In genomic region chr15:67373030-67373429, GRCm38 (mm10) we compare ENCODE assay signal across 18 mouse cellular contexts.
DNase-seq lines count a peak whose midpoint lies in the region; ATAC-seq and TF ChIP-seq lines count a peak whose summit lies in the region.
"Had no signal": no experiment of that assay in that cellular context is flagged by ENCODE, and none has a peak within 500 bp of the region (broad histone marks: within the 10 kb centered on the region; RNA-seq: fewer than 3 reads in every experiment).

No protein-coding gene starts in this region.

- peak overlapping the region; percentile 11; the same call in 1 of the 2 replicates for H3K27ac ChIP-seq in forebrain, embryonic 16.5 days (ENCODE audit: low read length)
- no peak overlapping the region for H3K27ac ChIP-seq in forebrain, embryonic 13.5 days
- H3K27ac ChIP-seq in limb, embryonic 11.5 days (replicated peaks; ENCODE audit: low read depth, low read length), result no peak overlapping the region
- no peak overlapping the region for H3K27ac ChIP-seq in limb, embryonic 10.5 days
- no peak overlapping the region for H3K27ac ChIP-seq in embryonic facial prominence, embryonic 10.5 days (replicated peaks)
- H3K27ac ChIP-seq in intestine, postnatal 0 days (ENCODE audit: low read depth, low read length), result no peak overlapping the region
- H3K27ac ChIP-seq: embryonic facial prominence, embryonic 13.5 days; gastrocnemius, adult 2 months; hindbrain, embryonic 15.5 days; midbrain, embryonic 15.5 days had no signal

- no peak overlapping the region for H3K9ac ChIP-seq in forebrain, embryonic 16.5 days (replicated peaks; ENCODE audit: low read depth, low read length)
- no peak overlapping the region for H3K9ac ChIP-seq in forebrain, embryonic 13.5 days
- H3K9ac ChIP-seq in limb, embryonic 11.5 days (ENCODE audit: low read length), result no peak overlapping the region
- H3K9ac ChIP-seq in intestine, postnatal 0 days (ENCODE audit: low read depth, low read length), result no peak overlapping the region
- H3K9ac ChIP-seq: embryonic facial prominence, embryonic 13.5 days; hindbrain, embryonic 15.5 days; midbrain, embryonic 15.5 days had no signal

- H3K9me3 ChIP-seq in forebrain, embryonic 16.5 days (ENCODE audit: control insufficient read depth, low read length), result no peaks in the 10 kb centered on the region
- H3K9me3 ChIP-seq in forebrain, embryonic 13.5 days (replicated peaks), result no peaks in the 10 kb centered on the region
- H3K9me3 ChIP-seq in limb, embryonic 11.5 days (ENCODE audit: control insufficient read depth, low read length), result no peaks in the 10 kb centered on the region
- no peaks in the 10 kb centered on the region for H3K9me3 ChIP-seq in limb, embryonic 10.5 days (replicated peaks)
- no peaks in the 10 kb centered on the region for H3K9me3 ChIP-seq in embryonic facial prominence, embryonic 10.5 days
- no peaks in the 10 kb centered on the region for H3K9me3 ChIP-seq in intestine, postnatal 0 days (ENCODE audit: control insufficient read depth)
- H3K9me3 ChIP-seq: embryonic facial prominence, embryonic 13.5 days; G1E; hindbrain, embryonic 15.5 days; midbrain, embryonic 15.5 days had no signal

- H3K27me3 ChIP-seq in forebrain, embryonic 16.5 days (replicated peaks; ENCODE audit: control insufficient read depth, insufficient read depth, low read length), result no peaks in the 10 kb centered on the region
- no peaks in the 10 kb centered on the region for H3K27me3 ChIP-seq in forebrain, embryonic 13.5 days
- H3K27me3 ChIP-seq in limb, embryonic 11.5 days (ENCODE audit: control insufficient read depth, insufficient read depth, low read length), result no peaks in the 10 kb centered on the region
- no peaks in the 10 kb centered on the region for H3K27me3 ChIP-seq in limb, embryonic 10.5 days (ENCODE audit: low read depth, poor library complexity, severe bottlenecking)
- no peaks in the 10 kb centered on the region for H3K27me3 ChIP-seq in embryonic facial prominence, embryonic 10.5 days (replicated peaks; ENCODE audit: low read depth, poor library complexity, severe bottlenecking)
- H3K27me3 ChIP-seq in intestine, postnatal 0 days (replicated peaks; ENCODE audit: control insufficient read depth, insufficient read depth, low read length), result no peaks in the 10 kb centered on the region
- H3K27me3 ChIP-seq: embryonic facial prominence, embryonic 13.5 days; hindbrain, embryonic 15.5 days; midbrain, embryonic 15.5 days had no signal

- 74% methylated on average over 8 of the region's 8 CpGs for WGBS in forebrain, embryonic 16.5 days
- 86% methylated on average over 8 of the region's 8 CpGs for WGBS in forebrain, embryonic 13.5 days
- WGBS in limb, embryonic 11.5 days, result 61% methylated on average over 8 of the region's 8 CpGs
- WGBS in limb, embryonic 10.5 days, result 72% methylated on average over 8 of the region's 8 CpGs
- WGBS in embryonic facial prominence, embryonic 10.5 days, result 72% methylated on average over 8 of the region's 8 CpGs
- WGBS in intestine, postnatal 0 days, result 70% methylated on average over 8 of the region's 8 CpGs

- peak; percentile 24 for DNase-seq in limb, embryonic 11.5 days (ENCODE audit: low spot score)
- no peak for DNase-seq in limb, embryonic 10.5 days (ENCODE audit: low spot score)
- DNase-seq in 3T3-L1 (ENCODE audit: low read depth, low spot score), result peak; percentile 31
- DNase-seq in embryonic facial prominence, embryonic 10.5 days (ENCODE audit: low spot score), result peak; percentile 17
- DNase-seq: adrenal gland, adult 2 months; gastrocnemius, adult 2 months; heart, adult 18-20 months; kidney, adult 9 months; right cerebral cortex, postnatal 14 days; thymus, adult 18-20 months had no signal

- TF ChIP-seq CTCF in intestine, postnatal 0 days (IDR thresholded peaks at IDR 0.05; ENCODE audit: low read depth), result no peak

- no peaks in the 10 kb centered on the region for H3K4me1 ChIP-seq in forebrain, embryonic 16.5 days (replicated peaks; ENCODE audit: control insufficient read depth, insufficient read depth, low read length)
- H3K4me1 ChIP-seq in forebrain, embryonic 13.5 days, result no peaks in the 10 kb centered on the region
- no peaks in the 10 kb centered on the region for H3K4me1 ChIP-seq in limb, embryonic 11.5 days (ENCODE audit: control insufficient read depth, insufficient read depth, low read length)
- peaks cover 10% of the 10 kb centered on the region for H3K4me1 ChIP-seq in limb, embryonic 10.5 days
- H3K4me1 ChIP-seq in embryonic facial prominence, embryonic 10.5 days, result peaks cover 9% of the 10 kb centered on the region
- H3K4me1 ChIP-seq in intestine, postnatal 0 days (replicated peaks; ENCODE audit: control insufficient read depth, insufficient read depth, low read length), result no peaks in the 10 kb centered on the region
- H3K4me1 ChIP-seq: hindbrain, embryonic 15.5 days; midbrain, embryonic 15.5 days had no signal

- H3K4me2 ChIP-seq in forebrain, embryonic 16.5 days (ENCODE audit: low read length), result no peak overlapping the region
- H3K4me2 ChIP-seq in forebrain, embryonic 13.5 days, result no peak overlapping the region
- H3K4me2 ChIP-seq in limb, embryonic 11.5 days (ENCODE audit: low read depth, severe bottlenecking), result no peak overlapping the region
- no peak overlapping the region for H3K4me2 ChIP-seq in intestine, postnatal 0 days (replicated peaks; ENCODE audit: low read depth)
- H3K4me2 ChIP-seq: embryonic facial prominence, embryonic 13.5 days; hindbrain, embryonic 15.5 days; liver, embryonic 11.5 days; midbrain, embryonic 15.5 days had no signal

- H3K4me3 ChIP-seq in forebrain, embryonic 16.5 days (replicated peaks; ENCODE audit: low read length), result no peak overlapping the region
- H3K4me3 ChIP-seq in forebrain, embryonic 13.5 days, result no peak overlapping the region
- H3K4me3 ChIP-seq in limb, embryonic 11.5 days (ENCODE audit: low read depth, low read length), result no peak overlapping the region
- H3K4me3 ChIP-seq in limb, embryonic 10.5 days, result no peak overlapping the region
- no peak overlapping the region for H3K4me3 ChIP-seq in embryonic facial prominence, embryonic 10.5 days
- no peak overlapping the region for H3K4me3 ChIP-seq in intestine, postnatal 0 days (ENCODE audit: low read depth, low read length)
- H3K4me3 ChIP-seq: embryonic facial prominence, embryonic 13.5 days; gastrocnemius, adult 2 months; hindbrain, embryonic 15.5 days; midbrain, embryonic 15.5 days had no signal

- ATAC-seq in forebrain, embryonic 16.5 days, result no peak
- ATAC-seq in forebrain, embryonic 13.5 days, result no peak
- ATAC-seq in limb, embryonic 11.5 days (ENCODE audit: insufficient number of reproducible peaks, low FRiP score, low TSS enrichment, low read depth), result no peak
- ATAC-seq in intestine, postnatal 0 days, result no peak
- ATAC-seq: midbrain, embryonic 15.5 days had no signal

- no peaks in the 10 kb centered on the region for H3K36me3 ChIP-seq in forebrain, embryonic 16.5 days (ENCODE audit: control insufficient read depth, insufficient read depth)
- H3K36me3 ChIP-seq in forebrain, embryonic 13.5 days (ENCODE audit: poor library complexity, severe bottlenecking), result no peaks in the 10 kb centered on the region
- H3K36me3 ChIP-seq in limb, embryonic 11.5 days (ENCODE audit: control insufficient read depth, insufficient read depth, low read length), result no peaks in the 10 kb centered on the region
- H3K36me3 ChIP-seq in limb, embryonic 10.5 days, result no peaks in the 10 kb centered on the region
- no peaks in the 10 kb centered on the region for H3K36me3 ChIP-seq in embryonic facial prominence, embryonic 10.5 days (replicated peaks)
- H3K36me3 ChIP-seq in intestine, postnatal 0 days (ENCODE audit: control insufficient read depth, insufficient read depth), result no peaks in the 10 kb centered on the region
- H3K36me3 ChIP-seq: embryonic facial prominence, embryonic 13.5 days; G1E; hindbrain, embryonic 15.5 days; midbrain, embryonic 15.5 days had no signal
